Mouse (Mus musculus): ENCODE data around the gene AC129217.1. TPM values are rescaled to one million over a fixed set of nuclear protein-coding genes. Genes with fewer than 3 reads are reported as not detected.
"Not testable (repeated sequence)": the region's sequence is repeated elsewhere in the genome, so short reads cannot be mapped to it uniquely, and the experiment has no call there.

The AC129217.1 gene
- polyA plus RNA-seq, 1 experiment from 2014 or later, result not detected

DNA sequence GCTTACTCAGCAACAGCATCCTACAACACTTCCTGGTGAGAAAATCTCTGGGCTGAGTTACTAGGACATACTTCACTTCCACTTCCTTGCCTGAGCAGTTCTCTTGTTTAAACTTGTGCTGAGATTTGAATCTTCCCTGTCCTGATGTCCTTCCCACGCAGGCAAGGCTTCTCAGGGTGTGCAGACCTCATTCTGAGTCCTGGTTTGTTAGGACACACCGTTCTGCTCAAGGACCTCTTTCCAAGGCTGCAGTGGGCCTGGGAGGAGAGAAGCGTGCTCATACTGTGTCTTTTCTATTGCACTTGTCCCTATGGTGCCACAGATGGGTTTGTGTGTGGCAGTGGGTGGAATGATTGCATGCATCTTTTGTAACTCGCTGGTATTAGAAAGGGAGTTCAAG is 3.4 kb downstream of the AC129217.1 start:
- Histone ChIP-seq H3K9me3 (no peaks in the 10 kb centered on the region), H3K4me2 (no peak overlapping the region), H3K36me3 (peaks cover 69% of the 10 kb centered on the region), H3K27me3 (no peaks in the 10 kb centered on the region), H3K4me3 (no peak overlapping the region), H3K27ac (no peak overlapping the region), H3K9ac (no peak overlapping the region), H3K4me1 (0 out of 2 replicates have a peak, but pooled peaks cover under 1% of the 10 kb centered on the region)
- 88% methylated on average over 4 of the region's 4 CpGs for WGBS
- no peak for ATAC-seq (ENCODE audit: borderline replicate concordance, extremely low read depth, low FRiP score, low TSS enrichment)

DNA sequence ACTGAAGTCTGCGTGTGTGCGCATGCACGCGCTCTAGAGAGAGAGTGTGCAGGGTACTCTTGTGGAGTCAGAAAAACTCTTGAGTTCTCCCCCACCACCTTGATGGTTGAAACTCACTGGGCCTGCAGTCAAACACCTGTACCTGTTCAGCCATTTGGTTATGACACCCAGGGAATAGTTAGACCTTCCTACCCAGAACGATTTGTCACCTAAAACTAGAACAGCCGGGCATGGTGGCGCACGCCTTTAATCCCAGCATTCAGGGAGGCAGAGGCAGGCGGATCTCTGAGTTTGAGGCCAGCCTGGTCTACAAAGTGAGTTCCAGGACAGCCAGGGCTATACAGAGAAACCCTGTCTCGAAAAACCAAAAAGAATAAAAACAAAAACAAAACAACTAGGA is 6.8 kb downstream of the AC129217.1 start:
- 96% methylated on average over 10 of the region's 10 CpGs for WGBS
- Histone ChIP-seq H3K36me3 (peaks cover 35% of the 10 kb centered on the region), H3K4me1 (peaks cover 23% of the 10 kb centered on the region)
- not testable (repeated sequence) for H3K4me2 ChIP-seq; H3K27ac ChIP-seq; H3K9ac ChIP-seq; H3K9me3 ChIP-seq; H3K27me3 ChIP-seq; ATAC-seq (ENCODE audit: borderline replicate concordance, extremely low read depth, low FRiP score, low TSS enrichment); H3K4me3 ChIP-seq

DNA sequence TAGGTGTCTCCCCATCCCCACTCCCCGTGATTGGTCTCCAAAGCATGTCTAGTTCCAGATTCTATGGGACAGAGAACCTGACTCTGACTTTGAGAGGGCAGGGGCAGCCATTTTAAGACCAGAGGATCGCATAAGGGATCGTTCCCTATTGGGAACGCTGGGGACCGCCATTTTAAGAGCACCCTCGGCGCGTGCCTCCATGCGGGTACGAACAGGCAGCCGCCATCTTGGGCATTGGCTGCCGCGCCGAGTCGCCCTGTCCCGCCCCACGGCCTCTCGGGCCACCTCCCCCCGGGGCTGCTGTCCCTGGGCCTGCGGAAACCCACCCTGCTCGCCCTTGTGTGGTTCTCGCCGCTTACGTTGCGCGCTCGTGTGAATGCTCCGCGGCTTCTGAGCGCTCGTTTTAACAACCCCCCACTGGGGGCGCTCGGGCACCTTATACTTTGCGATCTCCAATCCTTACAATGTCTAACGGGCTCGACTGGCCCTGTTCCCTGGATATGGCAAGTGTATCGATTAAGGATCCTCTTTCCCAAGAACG is 7.7 kb downstream of the AC129217.1 start, which contains the start of gene Bscl2:
TSS of gene Bscl2 (plus strand) at position 217 of the 541 bp plus-strand sequence.
- under 1% methylated on average over 37 of the region's 38 CpGs for WGBS

DNA sequence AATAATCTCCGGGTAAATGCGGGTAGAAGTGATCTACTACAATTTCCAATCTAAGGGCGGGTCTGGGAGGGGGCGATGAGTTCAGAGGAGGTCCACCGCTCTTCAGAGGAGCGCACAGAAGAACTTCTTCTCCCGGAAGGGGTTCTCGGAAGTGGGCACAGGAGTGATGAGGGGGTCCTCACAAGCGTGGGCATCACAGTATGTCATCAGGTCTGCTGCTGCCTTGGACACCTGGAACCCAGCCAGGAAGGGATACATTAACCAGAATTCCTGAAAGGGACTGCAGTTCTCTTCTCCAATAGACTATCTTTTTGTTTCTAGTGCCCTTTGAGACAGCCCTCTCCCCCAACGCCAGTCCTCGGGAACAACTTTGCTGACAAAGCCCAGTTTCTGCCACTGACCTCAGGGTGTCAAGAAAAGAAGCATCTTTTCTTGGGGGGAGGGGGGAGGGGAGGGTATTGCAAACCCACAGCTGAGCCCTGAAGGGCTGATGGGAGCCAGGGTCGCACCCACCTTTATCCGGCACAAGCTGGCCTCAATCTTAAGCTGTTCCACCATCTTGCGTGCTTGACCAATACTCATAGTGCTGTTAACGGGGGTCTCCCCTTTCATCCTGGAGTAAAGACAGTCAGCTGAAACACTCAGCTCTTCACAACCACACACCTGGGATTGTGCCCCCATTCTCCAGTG is 8.6 kb downstream of the AC129217.1 start:
- Histone ChIP-seq H3K27me3 (no peaks in the 10 kb centered on the region), H3K9ac (peak overlapping the region; percentile 72), H3K36me3 (peaks cover 23% of the 10 kb centered on the region), H3K4me1 (peaks cover 23% of the 10 kb centered on the region), H3K4me3 (peak overlapping the region; percentile 59), H3K9me3 (no peaks in the 10 kb centered on the region), H3K4me2 (peak overlapping the region; percentile 86), H3K27ac (peak overlapping the region; percentile 98)
- ATAC-seq (ENCODE audit: borderline replicate concordance, extremely low read depth, low FRiP score, low TSS enrichment), result peak; percentile 16; the same call in 1 of the 2 replicates
- 15% methylated on average over 15 of the region's 15 CpGs for WGBS

More for the DNA sequence above, 7.7 kb downstream of the AC129217.1 start, which contains the start of gene Bscl2:
- H3K36me3 ChIP-seq, result peaks cover 26% of the 10 kb centered on the region
- peak within 1 kb of the TSS; percentile 86 for H3K4me2 ChIP-seq
- H3K4me3 ChIP-seq, result peak within 1 kb of the TSS; percentile 59
- H3K9me3 ChIP-seq, result no peaks in the 10 kb centered on the region
- no peaks in the 10 kb centered on the region for H3K27me3 ChIP-seq
- peak within 1 kb of the TSS; percentile 72 for H3K9ac ChIP-seq
- peak within 1 kb of the TSS; percentile 98 for H3K27ac ChIP-seq
- peaks cover 23% of the 10 kb centered on the region for H3K4me1 ChIP-seq
- peak; percentile 79 for ATAC-seq (ENCODE audit: borderline replicate concordance, extremely low read depth, low FRiP score, low TSS enrichment)

DNA sequence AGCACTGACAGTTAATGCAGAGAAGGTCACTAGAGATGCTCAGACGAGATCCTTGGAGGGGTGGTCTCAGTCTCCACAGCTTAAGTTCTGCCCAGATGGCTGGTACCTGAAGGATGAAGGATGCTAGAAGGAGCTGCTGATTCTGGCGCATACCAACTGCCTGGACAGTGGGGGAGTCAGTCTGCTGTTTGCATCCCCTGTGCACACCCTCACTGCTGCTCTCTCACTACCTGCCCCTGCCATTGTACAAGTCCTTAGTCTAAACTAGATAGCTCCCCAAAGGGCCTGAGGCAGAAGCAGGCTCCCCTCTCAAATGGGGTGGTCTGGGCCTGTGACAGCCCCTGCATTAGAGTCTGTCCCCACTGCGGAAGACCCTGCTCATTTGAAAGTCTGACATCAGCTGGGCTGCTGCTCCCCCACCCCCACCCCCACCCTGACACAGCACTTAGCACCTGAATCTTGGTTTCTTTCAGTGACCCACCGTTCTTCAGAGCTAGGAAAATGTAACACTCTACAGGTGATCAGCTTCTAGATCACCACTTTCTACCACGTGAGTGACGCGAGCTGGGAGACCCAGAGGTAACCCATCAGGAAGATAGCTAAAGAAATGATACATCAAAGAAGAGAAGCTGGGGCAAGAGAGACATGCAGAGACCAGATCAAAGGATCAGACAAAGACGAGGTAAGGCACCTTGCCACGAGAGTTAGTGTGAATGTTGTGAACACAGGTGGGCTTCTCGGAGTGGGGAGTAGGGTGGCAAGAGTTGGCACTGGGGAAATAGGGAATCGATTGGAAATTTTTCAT is 9.7 kb downstream of the AC129217.1 start, which contains the start of gene Gng3:
TSS of gene Gng3 (minus strand) at position 92 of the 805 bp plus-strand sequence.
- no peak for ATAC-seq (ENCODE audit: borderline replicate concordance, extremely low read depth, low FRiP score, low TSS enrichment)
- 62% methylated on average over 11 of the region's 11 CpGs for WGBS
- peak within 1 kb of the TSS; percentile 86 for H3K4me2 ChIP-seq
- peak within 1 kb of the TSS; percentile 59 for H3K4me3 ChIP-seq
- peak within 1 kb of the TSS; percentile 98 for H3K27ac ChIP-seq
- peak within 1 kb of the TSS; percentile 72 for H3K9ac ChIP-seq
- peaks cover 11% of the 10 kb centered on the region for H3K36me3 ChIP-seq
- H3K4me1 ChIP-seq, result peaks cover 23% of the 10 kb centered on the region
- no peaks in the 10 kb centered on the region for H3K27me3 ChIP-seq
- no peaks in the 10 kb centered on the region for H3K9me3 ChIP-seq

DNA sequence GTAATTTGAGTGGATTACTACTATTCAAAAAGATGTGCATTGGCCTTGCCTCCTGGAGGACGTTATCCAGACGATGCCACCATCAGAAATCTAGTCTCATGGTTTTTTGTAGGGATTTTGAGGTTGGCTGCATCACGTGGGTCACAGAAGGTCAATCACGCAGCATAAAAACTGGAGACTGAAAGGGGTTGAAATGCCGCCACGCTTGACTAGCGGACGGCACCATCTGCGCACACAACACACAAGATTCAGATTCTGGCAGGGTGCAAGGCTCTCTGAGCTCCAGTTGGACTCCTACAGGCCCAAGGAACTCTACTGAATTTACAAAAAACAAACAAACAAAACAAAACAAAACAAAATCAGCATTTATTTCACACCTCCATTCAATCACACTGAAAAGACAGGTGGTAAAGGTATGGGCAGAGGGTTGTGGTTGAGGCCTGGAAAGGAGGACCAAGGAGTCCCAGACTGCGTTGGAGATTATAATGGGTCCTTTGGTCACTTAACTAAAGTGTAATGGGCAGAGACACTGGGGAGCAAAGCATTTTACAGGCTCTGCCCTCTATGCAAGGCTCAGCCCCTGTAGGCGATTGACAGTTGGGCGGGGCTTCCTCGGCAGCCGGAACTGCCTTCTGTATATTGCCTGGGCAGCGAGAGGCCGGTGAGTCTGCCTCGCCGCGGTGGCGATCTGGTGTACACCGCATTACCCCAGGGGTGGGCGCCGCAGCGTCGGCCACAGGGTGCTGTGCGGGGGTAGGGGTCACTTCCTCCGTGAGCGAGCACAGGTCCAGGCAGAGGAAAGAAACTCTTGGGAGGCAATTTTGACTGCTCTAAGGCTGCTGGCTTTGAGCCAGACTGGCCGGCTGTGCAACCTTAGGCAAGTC is 10.6 kb downstream of the AC129217.1 start:
- H3K9me3 ChIP-seq, result no peaks in the 10 kb centered on the region
- H3K4me3 ChIP-seq, result peak overlapping the region; percentile 53
- peak; percentile 66; the same call in 1 of the 2 replicates for ATAC-seq (ENCODE audit: borderline replicate concordance, extremely low read depth, low FRiP score, low TSS enrichment)
- 27% methylated on average over 29 of the region's 29 CpGs for WGBS
- H3K4me2 ChIP-seq, result peak overlapping the region; percentile 81
- no peak overlapping the region for H3K27ac ChIP-seq
- H3K9ac ChIP-seq, result peak overlapping the region; percentile 48
- no peaks in the 10 kb centered on the region for H3K27me3 ChIP-seq
- 0 out of 2 replicates have a peak, but pooled peaks cover 5% of the 10 kb centered on the region for H3K36me3 ChIP-seq
- H3K4me1 ChIP-seq, result peaks cover 23% of the 10 kb centered on the region

DNA sequence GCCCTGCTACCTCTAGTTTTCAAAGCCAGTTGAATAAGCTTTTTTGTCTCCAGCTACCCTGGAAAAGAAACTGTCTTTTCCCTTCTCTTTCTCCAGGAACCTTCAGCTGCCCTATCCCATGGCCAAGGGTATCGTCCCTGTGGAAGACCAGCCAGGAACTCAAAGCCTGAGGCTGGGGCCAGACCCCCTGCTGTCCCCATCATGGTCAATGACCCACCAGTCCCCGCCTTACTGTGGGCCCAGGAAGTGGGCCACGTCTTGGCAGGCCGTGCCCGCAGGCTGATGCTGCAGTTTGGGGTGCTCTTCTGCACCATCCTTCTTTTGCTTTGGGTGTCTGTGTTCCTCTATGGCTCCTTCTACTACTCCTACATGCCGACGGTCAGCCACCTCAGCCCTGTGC is 11.4 kb downstream of the AC129217.1 start:
- H3K4me1 ChIP-seq, result peaks cover 23% of the 10 kb centered on the region
- H3K9ac ChIP-seq, result peak overlapping the region; percentile 48
- 89% methylated on average over 7 of the region's 7 CpGs for WGBS
- no peak for ATAC-seq (ENCODE audit: borderline replicate concordance, extremely low read depth, low FRiP score, low TSS enrichment)
- no peaks in the 10 kb centered on the region for H3K27me3 ChIP-seq
- peak overlapping the region; percentile 53 for H3K4me3 ChIP-seq
- H3K36me3 ChIP-seq, result peaks cover 9% of the 10 kb centered on the region
- no peaks in the 10 kb centered on the region for H3K9me3 ChIP-seq
- H3K4me2 ChIP-seq, result peak overlapping the region; percentile 81
- no peak overlapping the region for H3K27ac ChIP-seq

DNA sequence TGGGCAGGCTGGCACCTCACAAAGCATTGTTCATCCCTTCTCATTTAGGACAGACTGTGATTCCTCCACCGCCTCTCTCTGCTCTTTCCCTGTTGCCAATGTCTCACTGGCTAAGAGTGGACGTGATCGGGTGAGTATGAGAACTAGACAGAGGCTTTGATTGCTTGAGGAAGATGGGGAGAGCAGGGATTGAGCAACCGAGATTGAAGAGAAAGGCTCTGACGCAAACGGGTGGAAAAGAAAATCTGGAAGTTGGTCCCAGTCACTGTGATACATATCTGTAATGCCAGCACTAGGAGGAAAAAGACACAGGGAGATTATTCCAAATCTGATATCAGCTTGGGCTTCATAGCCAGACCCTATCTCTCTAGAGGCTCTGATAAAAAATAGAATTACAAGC is 13.4 kb downstream of the AC129217.1 start:
- WGBS, result 83% methylated on average over 6 of the region's 6 CpGs
- ATAC-seq (ENCODE audit: borderline replicate concordance, extremely low read depth, low FRiP score, low TSS enrichment), result no peak
- Histone ChIP-seq H3K27ac (no peak overlapping the region), H3K4me3 (no peak overlapping the region), H3K36me3 (peaks cover 24% of the 10 kb centered on the region), H3K9me3 (no peaks in the 10 kb centered on the region), H3K27me3 (no peaks in the 10 kb centered on the region), H3K4me2 (no peak overlapping the region), H3K4me1 (peaks cover 23% of the 10 kb centered on the region), H3K9ac (no peak overlapping the region)

DNA sequence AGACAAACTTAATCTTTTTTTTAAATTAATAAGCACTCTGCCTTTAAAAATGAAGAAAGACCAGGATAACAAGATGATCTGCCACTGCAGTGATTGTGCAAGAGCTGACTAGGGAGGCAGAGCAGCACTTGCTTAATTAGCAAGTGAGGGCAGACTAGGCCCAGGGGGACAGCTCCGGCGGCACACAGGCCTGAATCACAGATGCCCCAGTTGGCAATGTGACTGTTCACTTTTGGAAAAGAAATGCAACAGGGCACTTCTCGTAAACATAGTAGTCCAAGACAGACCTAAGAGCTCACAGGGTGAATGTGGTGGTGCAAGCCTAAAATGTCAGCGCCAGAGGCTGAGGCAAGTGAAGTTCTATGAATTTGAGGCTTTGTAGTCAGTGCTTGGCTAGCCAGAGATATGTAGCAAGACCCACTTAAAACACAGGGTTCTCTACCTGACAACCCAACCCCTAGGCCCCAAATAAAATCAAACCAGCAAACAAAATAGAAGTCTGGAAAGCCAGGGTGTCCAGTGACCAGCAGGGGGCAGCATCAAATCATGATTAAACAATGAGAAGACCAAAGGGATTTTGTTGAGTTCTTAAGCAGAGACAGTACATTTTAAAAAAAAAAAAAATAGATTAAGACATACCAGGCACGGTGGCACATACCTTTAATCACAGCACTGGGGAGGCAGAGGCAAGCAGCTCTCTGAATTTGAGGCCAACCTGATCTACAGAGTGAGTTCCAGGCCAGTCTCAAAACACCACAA is 15.0 kb downstream of the AC129217.1 start:
- Histone ChIP-seq H3K4me3 (no peak overlapping the region), H3K4me2 (no peak overlapping the region), H3K9ac (no peak overlapping the region), H3K4me1 (peaks cover 10% of the 10 kb centered on the region), H3K36me3 (peaks cover 28% of the 10 kb centered on the region), H3K27me3 (no peaks in the 10 kb centered on the region), H3K9me3 (no peaks in the 10 kb centered on the region), H3K27ac (no peak overlapping the region)
- ATAC-seq (ENCODE audit: borderline replicate concordance, extremely low read depth, low FRiP score, low TSS enrichment), result no peak
- 60% methylated on average over 5 of the region's 5 CpGs for WGBS

DNA sequence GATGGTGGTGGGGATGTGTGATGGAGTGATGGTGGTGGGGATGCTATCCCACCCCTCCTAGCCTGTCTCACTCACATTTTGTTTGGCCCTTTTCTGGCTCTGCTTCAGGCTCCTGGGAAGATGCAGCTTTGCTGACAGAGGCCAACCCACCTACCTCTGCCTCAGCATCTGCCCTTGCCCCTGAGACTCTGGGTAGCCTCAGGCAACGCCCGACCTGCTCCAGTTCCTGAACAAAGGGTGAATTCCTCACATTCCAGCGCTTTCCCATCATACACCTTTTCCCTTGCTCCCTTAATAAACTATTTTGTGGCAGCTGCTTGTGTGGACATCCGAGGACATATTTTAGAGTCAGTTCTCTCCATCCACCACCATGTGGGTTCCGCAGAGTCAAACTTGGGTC is 18.8 kb downstream of the AC129217.1 start:
- Histone ChIP-seq H3K27me3 (no peaks in the 10 kb centered on the region), H3K9me3 (no peaks in the 10 kb centered on the region), H3K4me1 (peaks cover 12% of the 10 kb centered on the region), H3K27ac (no peak overlapping the region), H3K4me3 (no peak overlapping the region), H3K36me3 (peaks cover 22% of the 10 kb centered on the region), H3K4me2 (no peak overlapping the region), H3K9ac (no peak overlapping the region)
- 68% methylated on average over 5 of the region's 5 CpGs for WGBS
- ATAC-seq (ENCODE audit: borderline replicate concordance, extremely low read depth, low FRiP score, low TSS enrichment), result no peak
